Mouse (Mus musculus): Measurements from ENCODE around the gene Acot1. TPM values are rescaled to one million over a fixed set of nuclear protein-coding genes. Genes with fewer than 3 reads are reported as not detected.
A peak's percentile ranks its signal among the peaks of the same experiment; 100 is the strongest.
"Not testable (repeated sequence)": the region's sequence is repeated elsewhere in the genome, so short reads cannot be mapped to it uniquely, and the experiment has no call there.

Gene Acot1
- total and polyA plus RNA-seq, 3 experiments: 1.5 to 12.7 TPM; not detected in 1

DNA sequence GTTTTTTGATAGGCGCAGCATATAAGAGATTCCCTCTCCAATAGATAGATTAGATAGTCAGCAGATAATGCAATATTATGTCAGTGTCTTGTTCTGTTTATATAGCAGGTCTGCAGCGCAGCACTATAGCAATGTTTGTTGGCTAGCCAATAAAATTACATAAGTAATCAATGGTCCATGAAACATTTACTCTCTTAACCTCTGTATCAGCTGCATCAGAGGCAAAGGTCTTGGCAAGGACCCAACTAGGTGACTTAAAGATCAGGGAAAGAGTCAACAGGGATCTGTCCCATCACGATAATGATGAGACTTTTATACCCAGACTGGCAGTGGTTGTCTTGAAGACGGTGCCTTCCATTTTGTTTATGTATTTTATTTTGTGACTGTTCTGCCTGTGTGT, 23.6 kb downstream of the Acot1 start:
- H3K27ac ChIP-seq (ENCODE audit: control insufficient read depth, low read depth, low read length): no peak overlapping the region
- no peak overlapping the region for H3K4me3 ChIP-seq (ENCODE audit: control insufficient read depth in 1 of 2, insufficient read depth in 1 of 2, low read depth in 2 of 2, low read length in 2 of 2)
- no peak for DNase-seq (ENCODE audit: low read depth, low spot score)
- H3K9me3 ChIP-seq (replicated peaks; ENCODE audit: insufficient read depth, low read length): no peaks in the 10 kb centered on the region
- no peaks in the 10 kb centered on the region for H3K79me2 ChIP-seq (ENCODE audit: control insufficient read depth, insufficient read depth, low read length, poor library complexity)
- peaks cover 11 to 20% of the 10 kb centered on the region in 2 experiments for H3K4me1 ChIP-seq (ENCODE audit: control insufficient read depth in 1 of 2, insufficient read depth in 2 of 2, low read length in 2 of 2)
- H3K27me3 ChIP-seq (ENCODE audit: control insufficient read depth in 1 of 2, insufficient read depth in 2 of 2, low read length in 2 of 2): no peaks in the 10 kb centered on the region
- no peak for TF ChIP-seq USF1 (IDR thresholded peaks at IDR 0.05; ENCODE audit: low read depth, low read length)
- no peak for TF ChIP-seq GATA1 (IDR thresholded peaks at IDR 0.05; ENCODE audit: low read depth, low read length)
- TF ChIP-seq POLR2AphosphoS5 (IDR thresholded peaks at IDR 0.05; ENCODE audit: borderline replicate concordance, low read depth, low read length): no peak
- TF ChIP-seq RCOR1 (IDR thresholded peaks at IDR 0.05; ENCODE audit: low read depth, low read length): no peak
- no peak for TF ChIP-seq KAT2A (conservative IDR thresholded peaks at IDR 0.05; ENCODE audit: low read depth, low read length)
- no peak for TF ChIP-seq CHD1 (IDR thresholded peaks at IDR 0.05; ENCODE audit: low read depth, low read length)
- TF ChIP-seq MEF2A (IDR thresholded peaks at IDR 0.05; ENCODE audit: extremely low read depth, insufficient replicate concordance, low read depth, low read length, poor library complexity, severe bottlenecking): no peak
- no peak for TF ChIP-seq ZKSCAN1 (IDR thresholded peaks at IDR 0.05; ENCODE audit: low read depth, low read length)
- no peak for TF ChIP-seq CTCF (IDR thresholded peaks at IDR 0.05 in 2 of 3, conservative IDR thresholded peaks at IDR 0.05 in 1 of 3; ENCODE audit: control insufficient read depth in 1 of 3, insufficient read depth in 1 of 3, low read depth in 2 of 3, low read length in 3 of 3, poor library complexity in 1 of 3, severe bottlenecking in 1 of 3)
- no peak for TF ChIP-seq JUND (IDR thresholded peaks at IDR 0.05; ENCODE audit: low read depth, low read length)
- TF ChIP-seq MYC (IDR thresholded peaks at IDR 0.05; ENCODE audit: low read depth, low read length): no peak
- TF ChIP-seq UBTF (IDR thresholded peaks at IDR 0.05; ENCODE audit: borderline replicate concordance, insufficient read depth, low read depth, low read length): no peak
- no peak for TF ChIP-seq MAFK (IDR thresholded peaks at IDR 0.05; ENCODE audit: borderline replicate concordance, low read depth, low read length)
- no peak for TF ChIP-seq TBP (IDR thresholded peaks at IDR 0.05; ENCODE audit: low read depth, low read length)
- no peak for TF ChIP-seq SMC3 (IDR thresholded peaks at IDR 0.05; ENCODE audit: low read depth, low read length)
- TF ChIP-seq ZNF384 (IDR thresholded peaks at IDR 0.05; ENCODE audit: low read depth, low read length): no peak
- TF ChIP-seq SIN3A (IDR thresholded peaks at IDR 0.05; ENCODE audit: low read length): no peak
- peaks cover 0 to 21% of the 10 kb centered on the region in 2 experiments; a peak in 2 of 4 replicates for H3K36me3 ChIP-seq (ENCODE audit: control insufficient read depth in 1 of 2, insufficient read depth in 2 of 2, low read length in 2 of 2)
- H3K9ac ChIP-seq (ENCODE audit: control insufficient read depth, low read depth, low read length, poor library complexity, severe bottlenecking): no peak overlapping the region

DNA sequence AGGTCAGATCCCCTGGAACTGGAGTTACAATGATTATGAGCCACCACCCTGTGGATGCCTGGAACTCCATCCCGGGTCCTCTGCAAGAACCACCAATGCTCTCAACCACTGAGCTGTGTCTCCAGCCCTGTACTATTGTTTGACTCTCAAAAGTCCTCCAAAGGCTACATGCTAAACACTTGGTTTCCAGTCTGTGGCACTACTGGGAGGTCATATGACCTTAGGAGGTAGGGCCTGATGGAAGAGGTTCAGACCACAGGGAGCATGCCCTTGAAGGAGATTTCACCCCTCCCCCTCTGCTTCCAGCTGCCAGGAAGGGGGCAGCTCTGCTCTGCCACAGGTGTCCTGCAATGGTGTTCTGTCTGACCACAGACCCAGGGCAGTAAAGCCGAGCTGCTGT, 24.0 kb downstream of the Acot1 start:
- not testable (repeated sequence) for H3K27me3 ChIP-seq (ENCODE audit: control insufficient read depth in 1 of 2, insufficient read depth in 2 of 2, low read length in 2 of 2); H3K9ac ChIP-seq (ENCODE audit: control insufficient read depth, low read depth, low read length, poor library complexity, severe bottlenecking); H3K9me3 ChIP-seq (replicated peaks; ENCODE audit: insufficient read depth, low read length); H3K79me2 ChIP-seq (ENCODE audit: control insufficient read depth, insufficient read depth, low read length, poor library complexity); DNase-seq (ENCODE audit: low read depth, low spot score); H3K4me3 ChIP-seq (ENCODE audit: control insufficient read depth in 1 of 2, insufficient read depth in 1 of 2, low read depth in 2 of 2, low read length in 2 of 2)
- peaks cover 0 to 21% of the 10 kb centered on the region in 2 experiments; a peak in 2 of 4 replicates for H3K36me3 ChIP-seq (ENCODE audit: control insufficient read depth in 1 of 2, insufficient read depth in 2 of 2, low read length in 2 of 2)
- H3K27ac ChIP-seq (ENCODE audit: control insufficient read depth, low read depth, low read length): peak overlapping the region; percentile 65
- H3K4me1 ChIP-seq (ENCODE audit: control insufficient read depth in 1 of 2, insufficient read depth in 2 of 2, low read length in 2 of 2): peaks cover 11 to 20% of the 10 kb centered on the region in 2 experiments

Data from MEL (cell line).